Mouse (Mus musculus) small intestine, adult 2 months (tissue): ENCODE results near the gene Mdfi. TPM values are rescaled to one million over a fixed set of nuclear protein-coding genes. Genes with fewer than 3 reads are reported as not detected.

Experiments
- H3K27ac ChIP-seq: fragments of 200-500 bp; 2 replicates; pipeline ENCODE4 v1.5.1; 2012; ENCODE audit warnings: low read depth, low read length, control low read depth, inconsistent platforms; ENCODE audit not compliant: insufficient read depth
- H3K27me3 ChIP-seq: fragments of 200-500 bp; 2 replicates; pipeline ENCODE4 v1.6.1; 2012; ENCODE audit warnings: mild to moderate bottlenecking, moderate library complexity, low read length, inconsistent platforms; ENCODE audit not compliant: control insufficient read depth, insufficient read depth
- H3K36me3 ChIP-seq: fragments of 200-500 bp; 2 replicates; pipeline ENCODE4 v1.6.1; 2012; ENCODE audit warnings: mild to moderate bottlenecking, low read length, control low read depth, inconsistent platforms; ENCODE audit not compliant: control insufficient read depth, insufficient read depth
- H3K4me1 ChIP-seq: fragments of 200-500 bp; 2 replicates; pipeline ENCODE4 v1.6.1; 2012; ENCODE audit warnings: low read length, inconsistent platforms, mixed read lengths; ENCODE audit not compliant: control insufficient read depth, insufficient read depth, insufficient read length
- H3K4me3 ChIP-seq: fragments of 200-500 bp; 2 replicates; pipeline ENCODE4 v1.5.1; 2012; ENCODE audit warnings: low read depth, mild to moderate bottlenecking, control low read depth, inconsistent platforms, low read length, moderate library complexity
- CTCF ChIP-seq: fragments of 200-500 bp; IDR thresholded peaks from 2 replicates; pipeline ENCODE4 v1.5.1; 2012; ENCODE audit warnings: low read depth, mild to moderate bottlenecking, control low read depth, inconsistent platforms, low read length, moderate library complexity, mixed read lengths; ENCODE audit not compliant: insufficient replicate concordance, insufficient read length; ENCODE audit errors: extremely low read depth
- POLR2A ChIP-seq: fragments of 200-500 bp; IDR thresholded peaks from 2 replicates; pipeline ENCODE4 v1.6.1; 2012; ENCODE audit warnings: low read depth, mild to moderate bottlenecking, control low read depth, inconsistent platforms, low read length, moderate library complexity
- WGBS: fragments of 180-500 bp; shearing (Covaris S2); methylation state at CpG from one replicate; pipeline ENCODE4 v1.1.7; 2018; 5-methylcytosine and 5-hydroxymethylcytosine counted together
- polyA plus RNA-seq: library from polyadenylated mRNA; depleted of rRNA; stranded (reverse); fragments of >200 nt; gene quantifications from 2 replicates; pipeline ENCODE4 v1.2.3, GENCODE M21; 2012

The Mdfi gene
- polyA plus RNA-seq, 1 experiment: 7.3 TPM

DNA sequence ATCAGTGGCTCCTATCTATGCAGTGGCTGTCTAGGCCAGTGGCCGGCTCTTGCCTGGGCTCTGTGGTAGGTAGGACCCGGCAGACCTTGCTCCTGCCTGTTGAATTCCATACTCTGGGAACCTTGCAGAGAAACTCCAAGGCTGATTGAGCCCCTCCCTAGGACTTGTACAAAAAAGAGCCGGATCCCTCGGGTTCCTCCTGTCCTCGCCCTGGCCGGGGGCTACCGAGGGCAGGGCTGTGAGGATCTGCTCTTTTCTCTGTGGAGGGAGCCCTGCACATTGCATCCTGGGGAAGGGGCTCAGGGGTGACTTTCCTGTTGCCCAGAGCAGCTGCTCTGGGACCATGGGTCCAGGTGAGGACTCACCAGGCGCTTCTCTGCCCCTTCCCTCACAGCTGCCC is 46.9 kb downstream of the Mdfi start:
- Histone ChIP-seq H3K27me3 (no peaks in the 10 kb centered on the region), H3K27ac (no peak overlapping the region), H3K36me3 (peaks cover 22% of the 10 kb centered on the region; the same call in 1 of the 2 replicates), H3K4me1 (no peaks in the 10 kb centered on the region), H3K4me3 (no peak overlapping the region)
- TF ChIP-seq POLR2A: no peak
- no peak for TF ChIP-seq CTCF
- WGBS: 90% methylated on average over 8 of the region's 8 CpGs

- no peak overlapping the region for H3K27ac ChIP-seq
- H3K4me3 ChIP-seq: no peak overlapping the region
- peaks cover 4% of the 10 kb centered on the region; the same call in 1 of the 2 replicates for H3K4me1 ChIP-seq
- TF ChIP-seq CTCF: no peak
- TF ChIP-seq POLR2A: no peak
- H3K36me3 ChIP-seq: peaks cover 17% of the 10 kb centered on the region; the same call in 1 of the 2 replicates
- 78% methylated on average over 6 of the region's 6 CpGs for WGBS
- no peaks in the 10 kb centered on the region for H3K27me3 ChIP-seq
Measured at GRCm38 (mm10) chr17:47784411-47784810, 50.1 kb downstream of the Mdfi start.

- Histone ChIP-seq H3K27me3 (no peaks in the 10 kb centered on the region), H3K4me3 (no peak overlapping the region), H3K36me3 (peaks cover 16% of the 10 kb centered on the region; the same call in 1 of the 2 replicates), H3K27ac (no peak overlapping the region), H3K4me1 (peaks cover 4% of the 10 kb centered on the region; the same call in 1 of the 2 replicates)
- WGBS: 89% methylated on average over 8 of the region's 8 CpGs
- TF ChIP-seq CTCF (no peak), POLR2A (no peak)
Measured at GRCm38 (mm10) chr17:47783445-47784223, 50.9 kb downstream of the Mdfi start.

DNA sequence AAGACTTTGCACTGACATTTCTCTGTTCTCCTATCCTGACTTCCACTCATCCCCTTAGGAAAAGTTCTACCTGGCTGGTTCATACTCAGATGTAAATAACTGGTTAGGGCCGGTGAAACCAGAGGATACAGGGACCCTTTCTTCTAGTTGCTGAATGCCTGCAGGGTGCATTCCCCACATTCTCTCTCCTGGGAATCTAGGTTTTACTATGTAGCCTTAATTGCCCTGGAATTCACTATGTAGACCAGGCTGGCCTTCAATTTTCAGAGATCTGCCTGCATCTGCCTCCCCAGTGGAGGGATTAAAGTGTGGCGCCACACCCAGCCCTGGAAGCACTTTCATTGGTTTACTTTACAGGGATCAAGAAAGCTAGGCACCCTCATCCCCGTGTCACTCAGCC is 52.0 kb downstream of the Mdfi start:
- Histone ChIP-seq H3K4me3 (no peak overlapping the region), H3K27me3 (no peaks in the 10 kb centered on the region), H3K4me1 (peaks cover 4% of the 10 kb centered on the region; the same call in 1 of the 2 replicates), H3K27ac (no peak overlapping the region), H3K36me3 (peaks cover 8% of the 10 kb centered on the region; the same call in 1 of the 2 replicates)
- WGBS: 83% methylated on average over 3 of the region's 3 CpGs
- no peak for TF ChIP-seq CTCF
- TF ChIP-seq POLR2A: no peak

DNA sequence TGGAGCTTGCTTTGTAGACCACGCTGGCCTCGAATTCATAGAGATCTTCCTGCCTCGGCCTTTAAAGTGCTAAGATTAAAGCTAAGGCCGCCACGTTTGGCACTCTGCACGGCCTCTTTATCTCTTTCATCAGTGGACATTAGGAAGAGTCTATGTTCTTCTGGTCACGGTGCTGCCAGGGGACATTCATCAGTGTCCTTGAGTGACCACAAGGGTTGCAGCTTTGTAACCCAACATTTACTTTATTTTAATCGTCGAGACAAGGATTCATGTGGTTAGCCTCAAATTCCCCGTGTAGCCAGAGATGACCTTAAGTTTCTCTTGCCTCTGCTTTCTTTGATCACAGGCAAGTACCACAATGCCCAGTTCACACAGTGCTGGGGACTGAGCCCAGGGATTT is 54.0 kb downstream of the Mdfi start:
- peaks cover 4% of the 10 kb centered on the region; the same call in 1 of the 2 replicates for H3K4me1 ChIP-seq
- no peaks in the 10 kb centered on the region for H3K27me3 ChIP-seq
- H3K36me3 ChIP-seq: no peaks in the 10 kb centered on the region
- H3K27ac ChIP-seq: no peak overlapping the region
- H3K4me3 ChIP-seq: no peak overlapping the region
- TF ChIP-seq POLR2A (no peak), CTCF (no peak)
- WGBS: 73% methylated on average over 10 of the region's 10 CpGs

GRCm38 (mm10) chr17:47777141-47777540 is 57.4 kb downstream of the Mdfi start:
- TF ChIP-seq CTCF (no peak), POLR2A (no peak)
- Histone ChIP-seq H3K36me3 (no peaks in the 10 kb centered on the region), H3K4me1 (peaks cover 4% of the 10 kb centered on the region; the same call in 1 of the 2 replicates), H3K27me3 (no peaks in the 10 kb centered on the region), H3K4me3 (no peak overlapping the region), H3K27ac (no peak overlapping the region)
- 71% methylated on average over 2 of the region's 2 CpGs for WGBS

DNA sequence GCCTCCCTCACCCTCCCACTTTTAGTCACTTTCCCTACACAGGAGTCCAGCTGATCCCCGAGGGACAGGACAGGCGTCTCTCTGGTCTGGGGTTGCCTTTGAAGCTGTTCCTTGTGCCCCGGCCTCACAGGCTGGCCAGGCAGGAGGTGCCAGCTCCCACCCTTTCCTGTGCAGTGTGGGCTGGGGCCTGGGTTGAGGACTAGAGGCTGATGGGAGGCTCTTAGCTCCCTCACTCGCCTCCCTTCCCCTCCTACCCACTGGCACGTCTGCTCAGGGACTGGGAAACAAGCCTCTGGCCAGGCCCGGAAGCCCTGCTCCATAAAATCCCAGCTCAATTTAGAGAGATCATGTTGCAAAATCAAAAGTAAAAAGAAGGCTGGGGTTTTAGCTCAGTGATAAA is 60.9 kb downstream of the Mdfi start:
- Histone ChIP-seq H3K36me3 (no peaks in the 10 kb centered on the region), H3K4me1 (peaks cover 3% of the 10 kb centered on the region; the same call in 1 of the 2 replicates), H3K27ac (no peak overlapping the region), H3K27me3 (no peaks in the 10 kb centered on the region), H3K4me3 (no peak overlapping the region)
- TF ChIP-seq POLR2A (no peak), CTCF (no peak)
- WGBS: 75% methylated on average over 6 of the region's 6 CpGs
